Mouse (Mus musculus): ENCODE measurements around the gene Pex26. TPM values are rescaled to one million over a fixed set of nuclear protein-coding genes. Genes with fewer than 3 reads are reported as not detected.

The Pex26 gene
- polyA plus RNA-seq, 1 experiment = 2.7 TPM

DNA sequence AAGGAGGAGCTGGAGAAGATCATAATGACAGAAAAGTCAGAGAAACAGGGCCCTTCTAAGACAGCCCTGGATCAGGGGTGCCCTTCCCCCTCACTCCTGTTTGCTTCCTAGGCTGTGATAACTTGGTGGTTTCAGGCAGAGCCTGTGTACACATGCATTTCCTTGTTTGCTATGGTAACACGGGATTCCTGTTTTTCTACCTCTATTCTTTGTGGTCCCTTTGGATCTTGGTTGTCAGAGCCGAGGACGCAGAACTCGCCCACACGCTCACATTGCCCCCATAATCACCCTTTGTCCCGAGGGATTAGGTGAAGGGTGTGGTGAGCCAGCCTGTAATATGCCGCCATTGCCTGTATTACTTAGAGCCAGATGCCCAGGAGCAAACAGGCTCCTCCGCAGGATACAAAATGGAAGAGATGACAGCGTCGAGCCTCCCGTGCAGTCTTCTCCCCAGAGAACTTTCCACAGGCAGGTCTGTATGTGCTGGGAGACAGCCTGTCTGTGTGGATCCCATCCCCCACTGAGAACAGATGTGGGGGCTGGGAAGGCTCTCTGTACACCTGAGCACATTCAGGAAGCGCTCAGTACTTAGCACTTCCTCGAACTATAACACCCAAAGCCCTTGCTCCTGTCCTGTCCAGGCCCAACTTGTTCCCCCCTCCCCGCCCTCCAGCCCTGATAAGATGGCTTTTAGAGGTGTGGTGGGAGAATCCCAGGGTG lies 7.3 kb upstream of the Pex26 start:
- no peaks in the 10 kb centered on the region for H3K79me3 ChIP-seq (ENCODE audit: low read depth)
- no peak for TF ChIP-seq MYOD1 (IDR thresholded peaks at IDR 0.05; ENCODE audit: control insufficient read depth, insufficient read length, low read depth)
- no peak for TF ChIP-seq CEBPB (IDR thresholded peaks at IDR 0.05; ENCODE audit: low read depth)
- TF ChIP-seq FOSL1 (IDR thresholded peaks at IDR 0.05; ENCODE audit: insufficient read depth, low read length, poor library complexity, severe bottlenecking) = no peak
- no peak for TF ChIP-seq USF1 (IDR thresholded peaks at IDR 0.05; ENCODE audit: low read depth)
- TF ChIP-seq MAX (IDR thresholded peaks at IDR 0.05) = no peak
- TF ChIP-seq CTCF (IDR thresholded peaks at IDR 0.05; ENCODE audit: control insufficient read depth, insufficient read depth, insufficient read length) = no peak
- H3K36me3 ChIP-seq (ENCODE audit: control insufficient read depth, insufficient read depth) = no peaks in the 10 kb centered on the region
- H3K27me3 ChIP-seq (ENCODE audit: control insufficient read depth, insufficient read depth, insufficient read length) = no peaks in the 10 kb centered on the region
- no peak overlapping the region for H3K4me3 ChIP-seq (ENCODE audit: insufficient read depth, poor library complexity, severe bottlenecking)
- no peaks in the 10 kb centered on the region for H3K79me2 ChIP-seq (ENCODE audit: control insufficient read depth, insufficient read depth)
- H3ac ChIP-seq (ENCODE audit: control insufficient read depth, insufficient read length, low read depth) = no peak overlapping the region

GRCm38 (mm10) chr6:121176731-121177098 lies 6.8 kb upstream of the Pex26 start:
- no peaks in the 10 kb centered on the region for H3K36me3 ChIP-seq (ENCODE audit: control insufficient read depth, insufficient read depth)
- H3K79me2 ChIP-seq (ENCODE audit: control insufficient read depth, insufficient read depth) = no peaks in the 10 kb centered on the region
- H3K27me3 ChIP-seq (ENCODE audit: control insufficient read depth, insufficient read depth, insufficient read length) = no peaks in the 10 kb centered on the region
- H3ac ChIP-seq (ENCODE audit: control insufficient read depth, insufficient read length, low read depth) = no peak overlapping the region
- no peak for TF ChIP-seq MAX (IDR thresholded peaks at IDR 0.05)
- TF ChIP-seq CTCF (IDR thresholded peaks at IDR 0.05; ENCODE audit: control insufficient read depth, insufficient read depth, insufficient read length) = no peak
- TF ChIP-seq USF1 (IDR thresholded peaks at IDR 0.05; ENCODE audit: low read depth) = no peak
- no peak for TF ChIP-seq CEBPB (IDR thresholded peaks at IDR 0.05; ENCODE audit: low read depth)
- no peak for TF ChIP-seq FOSL1 (IDR thresholded peaks at IDR 0.05; ENCODE audit: insufficient read depth, low read length, poor library complexity, severe bottlenecking)
- no peak for TF ChIP-seq MYOG (IDR thresholded peaks at IDR 0.05; ENCODE audit: control insufficient read depth, extremely low read depth, insufficient read length)
- no peak for TF ChIP-seq MYOD1 (IDR thresholded peaks at IDR 0.05; ENCODE audit: control insufficient read depth, insufficient read length, low read depth)
- H3K79me3 ChIP-seq (ENCODE audit: low read depth) = no peaks in the 10 kb centered on the region
- H3K4me3 ChIP-seq (ENCODE audit: insufficient read depth, poor library complexity, severe bottlenecking) = no peak overlapping the region

DNA sequence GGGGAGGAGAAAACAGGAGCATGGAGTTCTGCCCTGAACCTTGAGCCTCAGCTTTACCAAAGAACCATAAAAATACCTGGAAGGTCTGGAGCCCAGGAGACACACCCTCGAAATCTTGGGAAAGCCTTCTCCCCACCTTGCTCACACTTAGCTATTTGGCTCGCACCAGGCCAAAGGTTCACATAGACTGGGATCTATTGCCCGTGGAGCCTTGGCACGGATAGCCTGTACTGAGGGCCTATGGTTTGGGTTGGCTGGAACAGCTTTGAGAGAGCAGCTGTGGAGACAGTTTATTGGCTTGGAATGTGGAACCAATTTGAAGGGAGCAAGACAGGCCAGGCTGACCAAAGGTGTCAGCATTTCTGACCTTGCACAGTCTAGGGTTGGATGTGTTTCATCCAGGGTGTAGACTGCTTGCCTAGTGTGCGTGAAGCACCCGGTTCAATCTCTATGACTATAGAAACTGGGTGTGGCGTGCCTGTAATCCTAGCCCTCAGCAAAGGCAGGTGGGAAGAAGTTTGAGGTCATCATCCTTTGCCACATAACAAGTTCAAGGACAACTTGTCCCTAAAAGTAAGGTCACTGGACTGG lies 6.3 kb upstream of the Pex26 start:
- Histone ChIP-seq H3K79me3 (ENCODE audit: low read depth) (no peaks in the 10 kb centered on the region), H3K4me3 (ENCODE audit: insufficient read depth, poor library complexity, severe bottlenecking) (no peak overlapping the region), H3K79me2 (ENCODE audit: control insufficient read depth, insufficient read depth) (no peaks in the 10 kb centered on the region), H3ac (ENCODE audit: control insufficient read depth, insufficient read length, low read depth) (no peak overlapping the region), H3K36me3 (ENCODE audit: control insufficient read depth, insufficient read depth) (no peaks in the 10 kb centered on the region), H3K27me3 (ENCODE audit: control insufficient read depth, insufficient read depth, insufficient read length) (no peaks in the 10 kb centered on the region)
- TF ChIP-seq MYOD1 (IDR thresholded peaks at IDR 0.05; ENCODE audit: control insufficient read depth, insufficient read length, low read depth) (no peak), MYOG (IDR thresholded peaks at IDR 0.05; ENCODE audit: control insufficient read depth, extremely low read depth, insufficient read length) (no peak), CTCF (IDR thresholded peaks at IDR 0.05; ENCODE audit: control insufficient read depth, insufficient read depth, insufficient read length) (no peak), MAX (IDR thresholded peaks at IDR 0.05) (no peak), FOSL1 (IDR thresholded peaks at IDR 0.05; ENCODE audit: insufficient read depth, low read length, poor library complexity, severe bottlenecking) (no peak), USF1 (IDR thresholded peaks at IDR 0.05; ENCODE audit: low read depth) (no peak), CEBPB (IDR thresholded peaks at IDR 0.05; ENCODE audit: low read depth) (no peak)

- H3K79me2 ChIP-seq (ENCODE audit: control insufficient read depth, insufficient read depth) = no peaks in the 10 kb centered on the region
- no peaks in the 10 kb centered on the region for H3K79me3 ChIP-seq (ENCODE audit: low read depth)
- no peaks in the 10 kb centered on the region for H3K36me3 ChIP-seq (ENCODE audit: control insufficient read depth, insufficient read depth)
- no peaks in the 10 kb centered on the region for H3K27me3 ChIP-seq (ENCODE audit: control insufficient read depth, insufficient read depth, insufficient read length)
- no peak overlapping the region for H3ac ChIP-seq (ENCODE audit: control insufficient read depth, insufficient read length, low read depth)
- no peak overlapping the region for H3K4me3 ChIP-seq (ENCODE audit: insufficient read depth, poor library complexity, severe bottlenecking)
- TF ChIP-seq CTCF (IDR thresholded peaks at IDR 0.05; ENCODE audit: control insufficient read depth, insufficient read depth, insufficient read length) = no peak
- no peak for TF ChIP-seq FOSL1 (IDR thresholded peaks at IDR 0.05; ENCODE audit: insufficient read depth, low read length, poor library complexity, severe bottlenecking)
- TF ChIP-seq CEBPB (IDR thresholded peaks at IDR 0.05; ENCODE audit: low read depth) = no peak
- no peak for TF ChIP-seq USF1 (IDR thresholded peaks at IDR 0.05; ENCODE audit: low read depth)
- TF ChIP-seq MYOG (IDR thresholded peaks at IDR 0.05; ENCODE audit: control insufficient read depth, extremely low read depth, insufficient read length) = no peak
- TF ChIP-seq MAX (IDR thresholded peaks at IDR 0.05) = no peak
- TF ChIP-seq MYOD1 (IDR thresholded peaks at IDR 0.05; ENCODE audit: control insufficient read depth, insufficient read length, low read depth) = no peak
These were observed 4.6 kb upstream of the Pex26 start for GRCm38 (mm10) chr6:121178700-121179358.

DNA sequence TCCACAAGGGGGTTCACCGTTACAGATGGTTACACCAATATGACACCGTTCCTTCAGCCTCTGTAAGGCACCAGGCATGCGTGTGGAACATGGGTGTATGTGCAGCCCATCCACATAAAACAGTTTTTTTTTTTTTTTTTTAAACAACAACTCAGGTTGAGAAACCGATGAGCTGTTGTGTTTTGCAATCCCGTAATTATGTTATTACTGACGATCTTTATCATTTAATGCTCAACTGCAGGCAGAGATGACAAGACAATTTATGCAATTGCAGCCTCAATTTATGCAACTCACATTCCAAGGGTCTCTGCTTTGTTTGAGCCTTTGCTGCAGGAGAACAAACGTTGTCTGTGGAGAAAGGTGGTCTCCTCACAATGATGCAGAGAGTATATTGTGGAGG lies 3.6 kb upstream of the Pex26 start:
- TF ChIP-seq MAX (IDR thresholded peaks at IDR 0.05) (no peak), MYOG (IDR thresholded peaks at IDR 0.05; ENCODE audit: control insufficient read depth, extremely low read depth, insufficient read length) (no peak), FOSL1 (IDR thresholded peaks at IDR 0.05; ENCODE audit: insufficient read depth, low read length, poor library complexity, severe bottlenecking) (no peak), CEBPB (IDR thresholded peaks at IDR 0.05; ENCODE audit: low read depth) (no peak), MYOD1 (IDR thresholded peaks at IDR 0.05; ENCODE audit: control insufficient read depth, insufficient read length, low read depth) (no peak)
- Histone ChIP-seq H3K79me3 (ENCODE audit: low read depth) (no peaks in the 10 kb centered on the region), H3K27me3 (ENCODE audit: control insufficient read depth, insufficient read depth, insufficient read length) (no peaks in the 10 kb centered on the region), H3K79me2 (ENCODE audit: control insufficient read depth, insufficient read depth) (no peaks in the 10 kb centered on the region), H3K4me3 (ENCODE audit: insufficient read depth, poor library complexity, severe bottlenecking) (no peak overlapping the region), H3ac (ENCODE audit: control insufficient read depth, insufficient read length, low read depth) (no peak overlapping the region), H3K36me3 (ENCODE audit: control insufficient read depth, insufficient read depth) (no peaks in the 10 kb centered on the region)

Data from C2C12 (cell line).